Mouse (Mus musculus) forebrain, embryonic 11.5 days (tissue): ENCODE measurements around the gene Clic5. TPM values are rescaled to one million over a fixed set of nuclear protein-coding genes. Genes with fewer than 3 reads are reported as not detected.

Source experiments
- ATAC-seq: fragments of 200-750 bp; cut with Nextera tagmentation; replicated peaks from 2 replicates; pipeline ENCODE4 v1.8.0; 2017; ENCODE audit warnings: moderate TSS enrichment; ENCODE audit not compliant: low FRiP score
- DNase-seq: peaks from one replicate; pipeline ENCODE4 v3.0.0-alpha.2; 2017; ENCODE audit warnings: low spot score
- H3K27ac ChIP-seq: fragments of 300-500 bp; sonication (generic); 2 replicates; pipeline ENCODE4 v1.5.1; 2014; ENCODE audit warnings: low read depth, low read length
- H3K27me3 ChIP-seq: fragments of 300-500 bp; sonication (generic); 2 replicates; pipeline ENCODE4 v1.6.1; 2014; ENCODE audit warnings: mild to moderate bottlenecking, low read length, mixed read lengths; ENCODE audit not compliant: control insufficient read depth, insufficient read depth
- H3K36me3 ChIP-seq: fragments of 300-500 bp; sonication (generic); 2 replicates; pipeline ENCODE4 v1.6.1; 2014; ENCODE audit warnings: mild to moderate bottlenecking, low read length, moderate library complexity, mixed read lengths; ENCODE audit not compliant: control insufficient read depth, insufficient read depth
- H3K4me1 ChIP-seq: fragments of 300-500 bp; sonication (generic); replicated peaks from 2 replicates; pipeline ENCODE4 v1.6.1; 2014; ENCODE audit warnings: low read length, mixed read lengths; ENCODE audit not compliant: control insufficient read depth, insufficient read depth
- H3K4me2 ChIP-seq: fragments of 300-500 bp; sonication (generic); 2 replicates; pipeline ENCODE4 v1.6.1; 2014; ENCODE audit warnings: low read depth, mild to moderate bottlenecking, low read length, moderate library complexity, mixed read lengths; ENCODE audit not compliant: severe bottlenecking
- H3K4me3 ChIP-seq: fragments of 300-500 bp; sonication (generic); 2 replicates; pipeline ENCODE4 v1.5.1; 2014; ENCODE audit warnings: low read depth, low read length
- H3K9ac ChIP-seq: fragments of 300-500 bp; sonication (generic); 2 replicates; pipeline ENCODE4 v1.6.1; 2014; ENCODE audit warnings: low read length
- H3K9me3 ChIP-seq: fragments of 300-500 bp; sonication (generic); 2 replicates; pipeline ENCODE4 v1.6.1; 2016; ENCODE audit warnings: low read length, mixed read lengths; ENCODE audit not compliant: control insufficient read depth
- WGBS: fragments of 180-500 bp; shearing (Covaris S2); extraction: QIAGEN DNeasy Blood & Tissue Kit; methylation state at CpG from one replicate; pipeline ENCODE4 v1.1.7; 2014; 5-methylcytosine and 5-hydroxymethylcytosine counted together
- polyA plus RNA-seq: library from polyadenylated mRNA; unstranded; fragments of >200 nt; fragmentation: Nextera tagmentation; extraction: Ambion mirVana; gene quantifications from 2 replicates; pipeline ENCODE4 v1.2.1, GENCODE M21; 2014

Clic5 gene
- polyA plus RNA-seq, 1 experiment from 2014 or later = 0.16 TPM

DNA sequence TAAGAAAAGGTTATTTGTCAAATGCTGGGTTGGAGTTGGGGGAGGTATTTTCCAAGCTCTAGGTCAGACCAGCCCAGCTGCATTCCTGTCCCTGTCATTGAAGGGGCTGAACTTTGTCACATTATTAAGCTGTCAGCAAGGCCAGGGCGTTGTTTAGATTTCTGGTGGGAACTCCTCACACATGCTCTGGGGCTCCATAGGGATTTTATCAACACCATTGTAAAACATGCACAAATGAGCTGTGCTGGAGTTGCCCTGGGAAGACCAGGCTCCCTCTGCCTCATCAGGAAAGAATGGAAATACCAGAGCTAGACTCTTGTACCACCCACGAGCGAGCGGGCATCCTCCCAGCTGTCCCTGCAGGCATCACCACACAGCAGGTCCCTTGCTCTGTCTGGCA, 112.3 kb downstream of the Clic5 start:
- Histone ChIP-seq H3K9ac (no peak overlapping the region), H3K9me3 (no peaks in the 10 kb centered on the region), H3K4me2 (no peak overlapping the region), H3K4me1 (no peaks in the 10 kb centered on the region), H3K27me3 (no peaks in the 10 kb centered on the region), H3K36me3 (no peaks in the 10 kb centered on the region), H3K27ac (no peak overlapping the region), H3K4me3 (no peak overlapping the region)
- 59% methylated on average over 4 of the region's 4 CpGs for WGBS
- no peak for DNase-seq
- no peak for ATAC-seq

DNA sequence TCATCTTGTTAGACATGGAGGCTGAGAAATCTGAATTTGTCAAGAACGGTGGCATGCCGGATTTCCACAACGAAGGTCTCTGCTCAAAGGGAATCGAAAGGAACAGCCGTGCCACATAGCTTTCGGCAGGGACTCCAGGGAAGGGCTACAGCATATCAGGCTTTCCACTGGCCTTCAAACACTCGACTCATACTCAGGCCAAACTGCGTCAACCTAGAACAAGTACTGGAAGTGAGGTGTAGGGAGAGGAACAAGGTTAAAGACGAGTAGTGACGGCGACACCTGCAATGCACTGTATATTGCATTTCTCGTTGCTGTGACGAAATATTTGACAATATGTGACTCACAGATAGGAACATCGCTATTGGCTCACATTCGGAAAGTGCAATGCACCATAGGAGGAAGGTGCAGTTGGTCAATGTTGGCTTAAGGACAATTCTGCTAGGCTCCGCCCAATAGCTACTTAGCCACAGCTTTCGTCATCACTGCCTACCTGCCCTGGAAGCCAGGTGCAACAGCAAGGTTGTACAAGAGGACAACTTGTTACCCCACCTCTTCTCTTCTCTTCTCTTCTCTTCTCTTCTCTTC, 112.9 kb downstream of the Clic5 start:
- H3K4me1 ChIP-seq = no peaks in the 10 kb centered on the region
- no peaks in the 10 kb centered on the region for H3K9me3 ChIP-seq
- ATAC-seq (no peak), DNase-seq (no peak)
- 88% methylated on average over 17 of the region's 17 CpGs for WGBS
- H3K4me2 ChIP-seq = no peak overlapping the region
- H3K4me3 ChIP-seq = no peak overlapping the region
- H3K27ac ChIP-seq = no peak overlapping the region
- H3K27me3 ChIP-seq = no peaks in the 10 kb centered on the region
- H3K9ac ChIP-seq = no peak overlapping the region
- H3K36me3 ChIP-seq = no peaks in the 10 kb centered on the region

- no peaks in the 10 kb centered on the region for H3K4me1 ChIP-seq
- H3K9me3 ChIP-seq = no peaks in the 10 kb centered on the region
- ATAC-seq = no peak
- WGBS = 88% methylated on average over 1 of the region's 1 CpGs
- no peak overlapping the region for H3K4me3 ChIP-seq
- no peaks in the 10 kb centered on the region for H3K36me3 ChIP-seq
- no peak overlapping the region for H3K27ac ChIP-seq
- no peak overlapping the region for H3K4me2 ChIP-seq
- DNase-seq = no peak
- H3K27me3 ChIP-seq = no peaks in the 10 kb centered on the region
- no peak overlapping the region for H3K9ac ChIP-seq
These were observed 115.7 kb downstream of the Clic5 start for GRCm38 (mm10) chr17:44304076-44304475.

DNA sequence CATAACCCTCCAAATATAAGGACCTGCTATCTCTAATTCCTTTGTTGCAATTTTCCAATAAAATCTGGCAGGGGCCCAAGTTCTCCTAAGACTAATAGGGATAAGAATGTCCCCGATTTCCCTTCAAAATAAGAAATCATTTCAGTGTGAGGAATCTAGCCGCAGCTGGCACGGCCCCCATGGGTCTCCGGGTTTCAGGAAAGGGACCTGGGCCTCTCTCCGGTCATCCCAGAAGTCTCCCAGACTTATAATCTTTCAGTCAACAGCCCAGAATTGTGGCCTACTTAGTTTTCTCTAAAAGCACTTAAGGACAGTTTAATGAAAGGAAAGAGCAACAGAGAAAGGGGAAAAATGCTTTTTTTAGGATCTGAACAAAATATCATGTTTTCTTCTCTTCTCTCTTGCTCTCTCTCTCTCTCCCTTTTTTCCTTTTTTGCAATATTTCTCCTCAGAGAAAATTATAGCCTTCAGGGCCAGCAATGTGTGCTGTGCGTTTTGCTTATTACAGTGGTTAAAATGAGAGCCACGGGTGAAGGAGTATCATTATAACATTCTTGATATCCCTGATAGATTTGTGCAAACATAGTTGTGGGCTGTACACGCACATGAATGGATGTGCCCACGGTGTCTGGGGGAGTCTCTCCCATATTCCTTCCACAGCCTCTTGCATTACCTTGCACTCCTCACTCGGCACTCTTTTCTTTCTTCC, 121.7 kb downstream of the Clic5 start:
- Histone ChIP-seq H3K9ac (no peak overlapping the region), H3K4me3 (no peak overlapping the region), H3K9me3 (no peaks in the 10 kb centered on the region), H3K36me3 (no peaks in the 10 kb centered on the region), H3K27me3 (no peaks in the 10 kb centered on the region), H3K27ac (no peak overlapping the region), H3K4me2 (no peak overlapping the region), H3K4me1 (no peaks in the 10 kb centered on the region)
- WGBS = 82% methylated on average over 10 of the region's 10 CpGs
- no peak for DNase-seq
- ATAC-seq = no peak

GRCm38 (mm10) chr17:44325314-44325713, 136.9 kb downstream of the Clic5 start:
- ATAC-seq (no peak), DNase-seq (no peak)
- no peaks in the 10 kb centered on the region for H3K4me1 ChIP-seq
- H3K27me3 ChIP-seq = no peaks in the 10 kb centered on the region
- H3K9me3 ChIP-seq = no peaks in the 10 kb centered on the region
- 86% methylated on average over 10 of the region's 10 CpGs for WGBS
- no peak overlapping the region for H3K4me2 ChIP-seq
- no peak overlapping the region for H3K9ac ChIP-seq
- H3K36me3 ChIP-seq = no peaks in the 10 kb centered on the region
- no peak overlapping the region for H3K27ac ChIP-seq
- H3K4me3 ChIP-seq = no peak overlapping the region

DNA sequence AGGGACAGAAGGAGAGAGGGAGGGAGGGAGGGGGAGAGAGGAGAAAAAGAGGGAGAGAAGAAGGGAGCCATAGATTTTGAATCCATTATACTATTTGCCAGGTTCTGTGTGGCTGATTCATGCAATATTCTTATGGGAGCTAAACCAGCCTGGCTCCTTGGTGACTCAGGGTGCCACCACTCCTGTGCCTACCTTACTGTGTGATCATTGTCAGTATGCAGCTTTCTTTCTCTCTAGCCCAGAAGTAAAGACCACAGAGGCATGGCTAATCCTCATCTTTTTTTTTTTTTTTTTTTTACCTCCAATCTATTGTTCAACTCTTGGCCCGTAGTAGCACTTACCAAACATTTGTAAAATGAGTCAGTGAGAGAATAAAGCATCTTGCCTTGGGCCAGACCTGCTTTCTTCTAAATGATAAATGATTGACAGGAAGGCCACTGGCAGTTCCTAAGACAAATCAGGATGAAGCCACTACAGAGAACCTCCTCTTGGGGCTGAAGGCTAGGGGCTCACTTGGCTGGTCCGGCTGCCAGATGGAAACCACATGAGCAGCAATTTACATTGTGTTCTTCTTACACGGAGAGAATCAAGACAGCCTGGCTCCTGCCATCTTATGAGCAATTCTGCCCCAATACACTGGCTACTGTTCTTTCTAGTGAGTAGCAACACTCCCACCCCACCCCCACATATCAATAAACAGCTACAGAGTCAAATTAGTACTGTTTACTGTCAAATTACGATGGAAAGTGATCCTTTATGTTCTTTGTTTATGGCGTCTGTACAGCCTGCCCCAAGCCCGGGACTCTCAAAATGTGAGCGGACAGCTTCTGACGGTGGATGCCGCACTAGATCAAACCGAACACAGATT, 139.1 kb downstream of the Clic5 start:
- H3K36me3 ChIP-seq = no peaks in the 10 kb centered on the region
- H3K9ac ChIP-seq = no peak overlapping the region
- H3K27ac ChIP-seq = no peak overlapping the region
- WGBS = 56% methylated on average over 10 of the region's 10 CpGs
- H3K4me3 ChIP-seq = no peak overlapping the region
- no peaks in the 10 kb centered on the region for H3K4me1 ChIP-seq
- ATAC-seq (no peak), DNase-seq (no peak)
- H3K9me3 ChIP-seq = no peaks in the 10 kb centered on the region
- no peak overlapping the region for H3K4me2 ChIP-seq
- no peaks in the 10 kb centered on the region for H3K27me3 ChIP-seq

DNA sequence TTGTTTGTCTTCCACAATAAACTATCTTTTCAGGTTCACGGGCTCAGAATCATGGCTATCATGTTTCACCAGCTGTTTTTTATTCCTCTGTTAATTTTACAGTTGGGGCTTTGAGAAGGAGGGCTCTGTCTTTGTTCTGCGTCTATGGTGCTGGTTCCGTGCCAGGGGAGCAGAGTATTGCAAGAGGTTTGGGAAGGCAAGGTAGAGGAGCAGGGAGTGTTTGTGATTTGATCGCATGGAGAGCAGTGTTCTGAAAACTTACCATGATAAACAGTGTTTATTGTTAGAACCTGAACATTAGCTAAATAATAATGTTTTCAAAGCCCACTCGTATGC, 139.7 kb downstream of the Clic5 start:
- H3K4me1 ChIP-seq = no peaks in the 10 kb centered on the region
- DNase-seq (no peak), ATAC-seq (no peak)
- no peak overlapping the region for H3K9ac ChIP-seq
- H3K36me3 ChIP-seq = no peaks in the 10 kb centered on the region
- 84% methylated on average over 5 of the region's 5 CpGs for WGBS
- no peaks in the 10 kb centered on the region for H3K9me3 ChIP-seq
- H3K27me3 ChIP-seq = no peaks in the 10 kb centered on the region
- H3K4me2 ChIP-seq = no peak overlapping the region
- no peak overlapping the region for H3K27ac ChIP-seq
- no peak overlapping the region for H3K4me3 ChIP-seq
